Mouse (Mus musculus) E14TG2a.4 (cell line): ENCODE results near the gene Trim71.

Experiments used
- CTCF ChIP-seq: conservative IDR thresholded peaks from 2 replicates; pipeline ENCODE4 v1.5.1; 2014; ENCODE audit warnings: low read length
- POU5F1 ChIP-seq: IDR thresholded peaks from 2 replicates; pipeline ENCODE4 v1.6.1; 2014; ENCODE audit warnings: low read length, borderline replicate concordance

DNA sequence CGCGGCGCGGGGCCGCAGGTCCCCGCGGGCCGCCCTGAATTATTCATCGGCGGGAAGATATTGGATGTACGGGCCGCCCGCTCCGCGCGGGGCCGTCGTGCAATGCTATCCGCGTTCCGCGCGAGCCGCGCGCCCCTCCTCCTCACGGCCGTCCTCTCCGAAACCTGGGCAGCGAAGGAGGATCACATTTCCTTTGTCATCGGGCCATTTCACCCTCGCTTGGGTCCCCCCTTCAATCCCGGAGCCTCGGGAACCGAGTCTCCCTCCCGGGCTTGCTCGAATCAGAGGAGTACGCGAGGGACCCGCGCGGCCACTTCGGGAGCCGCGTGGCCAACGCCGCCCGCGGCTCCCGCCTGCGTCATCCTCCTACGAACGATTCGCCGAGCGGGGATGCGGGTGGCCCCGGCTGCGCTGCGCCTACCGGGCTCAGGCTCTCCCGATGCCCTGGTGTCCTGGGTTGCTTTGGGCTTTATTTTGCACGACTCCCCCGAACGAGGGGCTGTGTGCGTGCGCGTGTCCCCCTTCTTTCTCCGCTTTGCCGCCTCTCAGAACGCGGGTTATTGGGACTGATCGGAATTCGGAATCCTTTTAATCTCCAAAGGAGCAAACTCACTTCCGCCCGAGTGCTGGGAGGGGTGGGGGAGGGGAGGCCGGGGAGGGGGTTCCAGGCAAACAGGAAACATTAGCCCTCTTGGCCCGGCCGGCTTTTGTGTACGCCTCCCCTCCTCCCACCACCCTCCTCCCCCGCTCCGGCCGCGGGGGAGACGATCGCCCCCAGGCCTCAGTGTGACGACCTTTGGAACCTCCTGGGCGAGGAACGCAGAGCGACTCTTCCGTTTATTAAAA lies at the start of gene Trim71:
- TF ChIP-seq CTCF (no peak), POU5F1 (no peak)
